Mouse (Mus musculus): ENCODE measurements at regions not wholly inside any gene's neighbourhood (a gene's known extent, or its start where the extent isn't known, plus 50 kb on each side); places are given as distances from the start of the nearest gene placed in this dataset.

DNA sequence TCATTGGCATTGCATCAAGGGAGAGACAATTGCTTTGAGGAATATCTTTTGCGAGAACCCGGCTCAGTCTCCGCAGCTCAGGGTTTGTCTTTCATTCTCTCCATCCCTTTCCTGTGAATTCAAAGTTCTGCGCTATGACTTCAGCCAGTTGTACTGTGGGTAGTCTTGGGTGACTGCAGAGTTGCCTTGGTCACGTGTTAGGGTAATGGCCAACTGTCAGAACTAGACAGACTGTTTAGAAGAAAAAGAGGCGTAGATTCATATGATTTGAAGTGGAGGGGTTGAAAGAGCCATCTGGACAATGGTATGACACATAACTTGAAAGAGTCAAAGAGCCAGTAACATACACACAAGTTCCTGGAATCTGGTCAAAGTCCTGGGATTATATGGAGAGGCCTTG is 226.5 kb upstream of the Nr2f2 start:
- TF ChIP-seq POLR2A (IDR thresholded peaks at IDR 0.05; ENCODE audit: low read depth, low read length) (no peak), CTCF (IDR thresholded peaks at IDR 0.05; ENCODE audit: extremely low read depth, insufficient read length, insufficient replicate concordance, low read depth, low read length) (no peak)
